Mouse (Mus musculus): Measurements from ENCODE around the gene Smtnl1. TPM values are rescaled to one million over a fixed set of nuclear protein-coding genes. Genes with fewer than 3 reads are reported as not detected.

Smtnl1 gene
- polyA plus RNA-seq (2014; fragmentation: Nextera tagmentation; extraction: Ambion mirVana): not detected in 2 replicates

GRCm38 (mm10) chr2:84822552-84822951 is at the start of gene Smtnl1:
Smtnl1 (minus strand) TSS chr2:84822652.
- H3K4me3 ChIP-seq (ENCODE audit: low read depth, low read length): no peak within 1 kb of the TSS
- no peak within 1 kb of the TSS for H3K27ac ChIP-seq (ENCODE audit: low read depth, low read length)
- H3K4me2 ChIP-seq (ENCODE audit: low read depth, low read length): no peak within 1 kb of the TSS
- ATAC-seq (ENCODE audit: low read depth): no peak
- peaks cover 3% of the 10 kb centered on the region; the same call in 1 of the 2 replicates for H3K4me1 ChIP-seq (ENCODE audit: control insufficient read depth, insufficient read depth, low read length)
- H3K9me3 ChIP-seq (ENCODE audit: control insufficient read depth, low read length): no peaks in the 10 kb centered on the region
- no peaks in the 10 kb centered on the region for H3K27me3 ChIP-seq (ENCODE audit: control insufficient read depth, insufficient read depth, low read length)
- H3K9ac ChIP-seq (replicated peaks; ENCODE audit: low read depth, low read length): no peak within 1 kb of the TSS
- 71% methylated on average over 13 of the region's 13 CpGs for WGBS
- no peaks in the 10 kb centered on the region for H3K36me3 ChIP-seq (ENCODE audit: control insufficient read depth, insufficient read depth, low read length)

DNA sequence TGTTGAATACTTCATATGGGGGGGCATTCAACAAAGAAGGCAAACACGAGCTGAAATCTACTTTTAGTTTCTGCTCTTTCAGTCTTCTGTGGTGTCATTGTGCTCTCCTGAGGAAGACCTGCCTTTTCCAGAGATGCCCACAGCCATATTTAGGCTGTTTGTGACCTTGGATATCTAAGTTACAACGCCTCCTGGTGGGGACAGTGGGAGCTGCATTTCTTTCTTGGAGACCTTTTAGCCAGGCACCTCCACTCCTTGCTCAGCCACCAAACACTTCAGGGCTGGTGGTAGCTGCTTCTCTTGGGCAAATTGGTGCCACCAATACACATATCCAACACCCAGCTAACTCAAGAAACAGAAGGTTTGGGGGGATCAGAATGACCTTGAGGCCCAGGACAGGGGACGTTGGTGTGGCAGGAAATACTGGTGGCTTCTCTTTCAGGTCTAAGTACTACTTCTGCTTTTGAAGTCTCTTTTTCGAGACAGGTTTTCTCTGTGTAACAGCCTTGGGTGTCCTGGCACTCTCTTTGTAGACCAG is 48.2 kb upstream of the Smtnl1 start:
- ATAC-seq (ENCODE audit: low read depth): no peak
- 68% methylated on average over 4 of the region's 4 CpGs for WGBS

DNA sequence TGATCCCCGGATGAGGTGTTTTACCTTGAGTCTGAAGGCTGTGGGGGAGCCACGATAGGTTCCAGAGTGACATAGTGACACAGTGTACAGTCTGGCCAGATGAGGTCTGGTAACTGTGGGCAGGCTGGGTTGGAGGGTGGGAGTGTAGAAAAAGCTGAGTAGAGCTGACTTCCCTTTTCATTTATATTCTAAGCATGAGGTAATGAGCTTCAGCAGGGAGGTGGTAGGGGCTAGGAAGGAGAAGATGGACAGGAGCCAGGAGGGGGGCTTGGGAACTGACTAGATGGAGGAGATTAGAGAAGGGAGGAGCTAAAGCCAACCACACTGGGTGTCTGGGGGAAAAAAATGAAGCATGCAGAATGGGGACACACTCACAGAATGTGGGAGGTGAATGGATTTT is 46.5 kb upstream of the Smtnl1 start:
- Histone ChIP-seq H3K4me1 (ENCODE audit: control insufficient read depth, insufficient read depth, low read length) (peaks cover 12% of the 10 kb centered on the region), H3K4me2 (ENCODE audit: low read depth, low read length) (no peak overlapping the region), H3K27ac (ENCODE audit: low read depth, low read length) (no peak overlapping the region), H3K27me3 (ENCODE audit: control insufficient read depth, insufficient read depth, low read length) (peaks cover 48% of the 10 kb centered on the region), H3K9me3 (ENCODE audit: control insufficient read depth, low read length) (no peaks in the 10 kb centered on the region), H3K36me3 (ENCODE audit: control insufficient read depth, insufficient read depth, low read length) (no peaks in the 10 kb centered on the region), H3K4me3 (ENCODE audit: low read depth, low read length) (no peak overlapping the region), H3K9ac (replicated peaks; ENCODE audit: low read depth, low read length) (no peak overlapping the region)
- ATAC-seq (ENCODE audit: low read depth): no peak
- WGBS: 65% methylated on average over 2 of the region's 2 CpGs

More for the DNA sequence above, 48.2 kb upstream of the Smtnl1 start:
- no peaks in the 10 kb centered on the region for H3K36me3 ChIP-seq (ENCODE audit: control insufficient read depth, insufficient read depth, low read length)
- no peak overlapping the region for H3K9ac ChIP-seq (replicated peaks; ENCODE audit: low read depth, low read length)
- peaks cover 12% of the 10 kb centered on the region for H3K4me1 ChIP-seq (ENCODE audit: control insufficient read depth, insufficient read depth, low read length)
- H3K27me3 ChIP-seq (ENCODE audit: control insufficient read depth, insufficient read depth, low read length): peaks cover 55% of the 10 kb centered on the region
- H3K9me3 ChIP-seq (ENCODE audit: control insufficient read depth, low read length): no peaks in the 10 kb centered on the region
- no peak overlapping the region for H3K4me2 ChIP-seq (ENCODE audit: low read depth, low read length)
- no peak overlapping the region for H3K4me3 ChIP-seq (ENCODE audit: low read depth, low read length)
- no peak overlapping the region for H3K27ac ChIP-seq (ENCODE audit: low read depth, low read length)

DNA sequence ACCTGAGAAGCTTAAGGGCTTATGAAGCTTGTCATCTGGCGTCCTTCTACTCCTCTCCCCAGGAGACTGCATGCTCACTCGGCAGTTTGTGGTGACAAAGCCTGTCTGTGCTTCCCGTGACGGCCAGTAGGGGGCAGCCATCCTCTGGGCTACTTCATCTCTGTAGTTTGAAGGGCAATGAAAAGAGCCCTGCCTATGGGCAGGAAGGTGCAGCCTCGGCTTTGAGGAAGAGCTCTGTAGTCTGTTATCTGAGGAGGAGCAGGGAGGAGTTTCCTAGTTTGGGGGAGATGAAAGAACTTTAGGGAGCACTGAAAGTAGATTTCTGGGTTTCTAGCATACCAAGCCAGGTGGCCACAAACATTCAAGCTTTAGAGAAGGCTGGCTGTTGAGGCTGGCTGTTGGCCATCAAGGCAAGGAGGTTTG is 46.1 kb upstream of the Smtnl1 start:
- Histone ChIP-seq H3K27ac (ENCODE audit: low read depth, low read length) (no peak overlapping the region), H3K9ac (replicated peaks; ENCODE audit: low read depth, low read length) (no peak overlapping the region), H3K4me2 (ENCODE audit: low read depth, low read length) (no peak overlapping the region), H3K9me3 (ENCODE audit: control insufficient read depth, low read length) (no peaks in the 10 kb centered on the region), H3K27me3 (ENCODE audit: control insufficient read depth, insufficient read depth, low read length) (peaks cover 45% of the 10 kb centered on the region), H3K36me3 (ENCODE audit: control insufficient read depth, insufficient read depth, low read length) (no peaks in the 10 kb centered on the region), H3K4me3 (ENCODE audit: low read depth, low read length) (no peak overlapping the region), H3K4me1 (ENCODE audit: control insufficient read depth, insufficient read depth, low read length) (peaks cover 12% of the 10 kb centered on the region)
- no peak for ATAC-seq (ENCODE audit: low read depth)
- 8% methylated on average over 5 of the region's 5 CpGs for WGBS

- peak; percentile 62 for ATAC-seq (ENCODE audit: low read depth)
- peak overlapping the region; percentile 46 for H3K9ac ChIP-seq (replicated peaks; ENCODE audit: low read depth, low read length)
- H3K4me2 ChIP-seq (ENCODE audit: low read depth, low read length): peak overlapping the region; percentile 69
- no peaks in the 10 kb centered on the region for H3K9me3 ChIP-seq (ENCODE audit: control insufficient read depth, low read length)
- no peaks in the 10 kb centered on the region for H3K36me3 ChIP-seq (ENCODE audit: control insufficient read depth, insufficient read depth, low read length)
- H3K4me3 ChIP-seq (ENCODE audit: low read depth, low read length): peak overlapping the region; percentile 33
- peaks cover 19% of the 10 kb centered on the region for H3K27me3 ChIP-seq (ENCODE audit: control insufficient read depth, insufficient read depth, low read length)
- no peak overlapping the region for H3K27ac ChIP-seq (ENCODE audit: low read depth, low read length)
- H3K4me1 ChIP-seq (ENCODE audit: control insufficient read depth, insufficient read depth, low read length): peaks cover 5% of the 10 kb centered on the region; the same call in 1 of the 2 replicates
- WGBS: under 1% methylated on average over 47 of the region's 47 CpGs
Observed at GRCm38 (mm10) chr2:84865616-84866571, 43.4 kb upstream of the Smtnl1 start.

- peaks cover 5% of the 10 kb centered on the region; the same call in 1 of the 2 replicates for H3K4me1 ChIP-seq (ENCODE audit: control insufficient read depth, insufficient read depth, low read length)
- no peak overlapping the region for H3K4me3 ChIP-seq (ENCODE audit: low read depth, low read length)
- no peaks in the 10 kb centered on the region for H3K36me3 ChIP-seq (ENCODE audit: control insufficient read depth, insufficient read depth, low read length)
- WGBS: 80% methylated on average over 3 of the region's 3 CpGs
- no peak overlapping the region for H3K9ac ChIP-seq (replicated peaks; ENCODE audit: low read depth, low read length)
- H3K4me2 ChIP-seq (ENCODE audit: low read depth, low read length): no peak overlapping the region
- no peaks in the 10 kb centered on the region for H3K9me3 ChIP-seq (ENCODE audit: control insufficient read depth, low read length)
- H3K27ac ChIP-seq (ENCODE audit: low read depth, low read length): no peak overlapping the region
- H3K27me3 ChIP-seq (ENCODE audit: control insufficient read depth, insufficient read depth, low read length): peaks cover 5% of the 10 kb centered on the region
- no peak for ATAC-seq (ENCODE audit: low read depth)
Observed at GRCm38 (mm10) chr2:84862231-84862630, 39.8 kb upstream of the Smtnl1 start.

DNA sequence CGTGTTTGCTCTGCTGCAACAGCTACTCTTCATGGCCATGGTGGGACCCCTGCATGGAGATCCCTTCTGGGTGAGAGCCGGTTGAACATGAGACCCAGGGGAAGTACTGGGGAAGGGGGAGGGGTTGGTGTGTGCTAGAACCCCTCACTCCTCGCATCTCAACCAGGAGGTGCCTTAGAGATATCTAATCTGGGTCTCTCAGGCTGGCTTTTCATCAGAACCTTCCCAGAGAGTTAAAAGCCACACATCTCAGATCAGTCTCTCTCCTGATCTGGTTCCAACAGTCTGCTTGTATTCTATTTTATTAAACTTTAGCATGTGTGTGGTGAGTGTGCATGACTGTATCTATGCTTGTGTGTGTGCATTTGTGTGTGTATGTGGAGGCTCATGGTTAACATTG is 39.0 kb upstream of the Smtnl1 start:
- H3K36me3 ChIP-seq (ENCODE audit: control insufficient read depth, insufficient read depth, low read length): no peaks in the 10 kb centered on the region
- H3K9me3 ChIP-seq (ENCODE audit: control insufficient read depth, low read length): no peaks in the 10 kb centered on the region
- H3K27ac ChIP-seq (ENCODE audit: low read depth, low read length): no peak overlapping the region
- WGBS: 87% methylated on average over 3 of the region's 3 CpGs
- H3K4me2 ChIP-seq (ENCODE audit: low read depth, low read length): no peak overlapping the region
- H3K4me1 ChIP-seq (ENCODE audit: control insufficient read depth, insufficient read depth, low read length): peaks cover 5% of the 10 kb centered on the region; the same call in 1 of the 2 replicates
- no peak overlapping the region for H3K9ac ChIP-seq (replicated peaks; ENCODE audit: low read depth, low read length)
- H3K27me3 ChIP-seq (ENCODE audit: control insufficient read depth, insufficient read depth, low read length): no peaks in the 10 kb centered on the region
- H3K4me3 ChIP-seq (ENCODE audit: low read depth, low read length): no peak overlapping the region
- no peak for ATAC-seq (ENCODE audit: low read depth)

DNA sequence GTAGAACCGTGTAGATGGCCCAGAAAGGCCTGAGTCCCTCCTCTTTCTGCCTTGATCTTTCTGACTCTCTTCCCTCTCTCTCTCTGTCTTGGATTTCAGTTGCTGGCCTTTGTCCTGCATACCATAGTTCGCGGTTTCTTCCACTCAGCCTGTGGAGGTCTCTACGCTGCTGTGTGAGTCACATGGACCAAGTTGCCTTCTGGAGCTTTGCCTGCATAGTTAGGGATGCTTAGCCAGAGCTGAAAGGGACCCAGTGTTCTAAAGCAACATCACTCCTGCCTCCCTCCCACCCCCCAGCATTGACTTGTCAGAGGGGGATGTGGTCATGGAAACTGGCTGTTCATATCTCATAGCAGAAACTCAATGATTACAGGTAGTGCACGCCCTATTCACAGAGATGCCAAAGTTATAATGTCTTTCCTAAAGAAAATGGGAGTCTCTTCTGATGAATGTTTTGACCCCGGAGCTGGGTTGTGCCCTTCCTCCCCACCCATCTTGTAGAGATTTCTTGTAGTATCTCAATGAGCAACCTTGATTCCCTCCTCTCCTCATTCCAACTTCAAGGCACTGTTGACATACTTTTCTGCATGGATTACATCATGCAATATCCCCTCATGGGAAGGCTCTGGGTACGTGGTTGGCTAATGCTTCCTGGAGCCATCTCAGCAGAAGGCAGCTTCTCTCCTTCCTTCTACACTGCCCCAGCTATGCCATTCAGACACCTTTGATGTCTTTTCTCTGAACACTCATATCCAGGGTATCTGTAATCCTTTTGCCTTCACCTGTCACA is 37.7 kb upstream of the Smtnl1 start:
- ATAC-seq (ENCODE audit: low read depth): no peak
- no peak overlapping the region for H3K27ac ChIP-seq (ENCODE audit: low read depth, low read length)
- H3K27me3 ChIP-seq (ENCODE audit: control insufficient read depth, insufficient read depth, low read length): no peaks in the 10 kb centered on the region
- H3K4me1 ChIP-seq (ENCODE audit: control insufficient read depth, insufficient read depth, low read length): no peaks in the 10 kb centered on the region
- no peaks in the 10 kb centered on the region for H3K9me3 ChIP-seq (ENCODE audit: control insufficient read depth, low read length)
- WGBS: 86% methylated on average over 7 of the region's 7 CpGs
- H3K4me2 ChIP-seq (ENCODE audit: low read depth, low read length): no peak overlapping the region
- no peak overlapping the region for H3K4me3 ChIP-seq (ENCODE audit: low read depth, low read length)
- H3K36me3 ChIP-seq (ENCODE audit: control insufficient read depth, insufficient read depth, low read length): no peaks in the 10 kb centered on the region
- no peak overlapping the region for H3K9ac ChIP-seq (replicated peaks; ENCODE audit: low read depth, low read length)
